Mouse (Mus musculus) bone marrow, adult 2 months (tissue): ENCODE measurements at regions not wholly inside any gene's neighbourhood (a gene's known extent, or its start where the extent isn't known, plus 50 kb on each side); places are given as distances from the start of the nearest gene placed in this dataset.

Experiments
- CTCF ChIP-seq: fragments of 200-500 bp; IDR thresholded peaks from 2 replicates; pipeline ENCODE4 v1.5.1; 2011; ENCODE audit warnings: low read length, control low read depth; ENCODE audit not compliant: control insufficient read depth, insufficient read depth
- POLR2A ChIP-seq: fragments of 200-500 bp; IDR thresholded peaks from 2 replicates; pipeline ENCODE4 v1.6.1; 2011; ENCODE audit warnings: low read depth, mild to moderate bottlenecking, control low read depth, low read length, borderline replicate concordance; ENCODE audit not compliant: control insufficient read depth

DNA sequence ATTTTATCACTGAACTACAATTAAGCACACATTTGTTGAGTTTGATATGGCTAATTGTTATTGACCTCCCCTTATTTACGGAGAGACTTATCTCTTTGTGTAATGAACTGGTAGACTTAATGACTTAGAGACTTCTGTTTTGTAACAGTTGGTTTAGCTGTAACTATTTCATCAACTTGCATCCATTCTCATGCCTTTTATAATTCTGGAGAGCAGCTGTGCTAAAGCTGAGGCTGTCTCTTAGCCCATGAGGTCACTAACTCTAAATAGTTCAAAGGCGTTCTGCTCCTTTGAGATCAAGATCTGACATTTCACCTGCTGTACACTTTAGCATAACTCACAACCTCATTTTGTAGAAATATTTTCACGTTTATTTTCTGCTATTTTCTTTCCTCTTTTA lies 541.5 kb upstream of the Mef2c start:
- no peak for TF ChIP-seq CTCF
- TF ChIP-seq POLR2A, result no peak
